Mouse (Mus musculus) right cerebral cortex, postnatal 14 days (tissue): Measurements from ENCODE around the gene Zdhhc13.

Source experiments
- DNase-seq: peaks from one replicate; pipeline ENCODE4 v3.0.0; 2022

The Zdhhc13 gene

DNA sequence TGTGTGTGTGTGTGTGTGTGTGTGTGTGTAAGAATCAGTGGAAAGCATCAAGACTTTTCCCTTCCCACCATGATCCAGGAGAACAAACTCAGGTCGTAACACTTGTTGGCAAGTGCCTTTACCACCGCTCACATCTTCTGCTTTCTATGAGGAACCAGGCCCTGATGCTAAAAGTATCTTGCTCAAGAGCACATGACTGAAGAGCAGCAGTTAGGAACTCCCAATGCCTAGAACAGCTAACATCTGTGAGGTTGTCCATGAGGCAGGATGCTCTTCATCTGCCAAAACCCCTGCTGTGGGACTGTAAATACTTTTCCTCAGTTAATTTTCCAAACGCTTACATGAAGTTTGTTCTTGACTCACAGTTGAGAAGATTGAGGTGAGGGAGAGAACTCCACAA is 455 bp upstream of the Zdhhc13 start:
- no peak for DNase-seq

DNA sequence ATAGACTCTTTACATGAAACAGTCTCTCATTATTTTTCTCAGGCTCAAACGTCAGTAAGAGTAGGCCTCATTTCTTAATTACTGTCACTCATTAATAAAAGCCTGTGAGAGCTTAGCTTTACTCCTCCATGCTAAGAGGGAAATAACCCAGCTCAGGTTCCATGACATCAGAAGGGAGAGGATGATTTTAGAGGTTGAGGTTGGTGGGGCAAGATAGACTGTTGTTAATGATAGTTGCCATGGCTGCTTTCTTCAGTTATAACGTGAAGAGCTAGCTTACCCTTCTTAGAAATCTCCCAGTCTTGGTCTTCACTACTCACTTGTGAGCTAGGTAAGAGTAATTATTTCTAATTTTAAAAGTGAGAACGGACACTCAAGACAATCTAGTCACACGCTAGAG is 1.3 kb downstream of the Zdhhc13 start:
- DNase-seq: no peak

DNA sequence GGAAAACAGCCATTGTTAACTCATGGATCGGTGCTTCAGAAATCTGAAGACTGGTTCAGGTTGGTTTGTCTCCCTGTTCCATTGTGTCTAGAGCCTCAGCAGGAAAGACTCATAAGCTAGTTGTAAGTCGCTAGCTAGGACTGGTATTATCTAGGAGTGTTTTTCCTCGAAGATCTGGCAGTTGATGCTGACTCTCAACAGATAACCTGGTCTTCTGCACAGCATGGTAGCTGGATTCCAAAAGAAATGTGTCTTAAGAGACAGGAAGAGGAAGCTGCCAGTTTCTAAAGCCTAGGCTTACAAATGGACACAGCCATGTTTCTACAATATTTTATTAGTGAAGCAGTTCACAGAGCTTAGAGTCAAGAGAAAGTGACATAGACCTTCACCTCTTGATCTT is 2.6 kb downstream of the Zdhhc13 start:
- no peak for DNase-seq

DNA sequence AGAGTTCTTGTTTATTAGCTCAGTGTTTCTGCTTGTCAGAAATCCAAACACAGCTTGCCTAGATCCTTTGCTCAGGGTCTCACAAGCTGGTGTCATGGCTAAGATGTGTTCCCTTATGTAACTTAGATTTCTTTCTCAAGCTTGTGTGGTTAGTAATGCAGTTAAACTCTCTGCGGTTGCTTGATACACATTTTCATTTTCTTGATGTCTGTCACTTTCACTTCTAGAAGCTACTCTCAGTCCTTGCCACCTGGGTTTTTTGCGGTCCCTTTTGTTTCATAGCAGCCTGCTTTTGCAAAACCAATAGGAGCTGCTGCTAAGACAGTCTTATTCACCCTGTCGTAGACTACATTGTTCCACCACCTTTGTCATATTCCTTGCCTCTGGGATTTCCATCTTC is 6.3 kb downstream of the Zdhhc13 start:
- DNase-seq: no peak

DNA sequence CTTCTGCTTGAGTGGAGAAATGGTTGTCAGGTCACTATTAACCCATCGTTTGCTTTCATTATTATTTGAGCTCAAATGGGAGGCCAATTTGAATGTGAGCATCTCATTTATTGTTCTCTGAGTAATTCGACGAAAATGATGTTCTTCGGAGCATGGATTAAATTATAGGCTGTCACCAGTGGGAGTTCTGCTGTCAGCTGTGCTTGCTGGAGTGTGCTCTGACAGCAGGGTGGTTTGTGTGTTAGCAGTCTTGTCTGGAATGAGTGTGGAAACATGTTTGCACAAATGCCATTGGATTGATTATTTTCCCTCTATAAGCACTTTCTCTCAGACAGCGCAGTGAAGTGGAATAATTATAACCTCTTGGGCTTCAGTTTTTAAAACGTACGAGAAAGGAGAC is 14.6 kb downstream of the Zdhhc13 start:
- DNase-seq: no peak

DNA sequence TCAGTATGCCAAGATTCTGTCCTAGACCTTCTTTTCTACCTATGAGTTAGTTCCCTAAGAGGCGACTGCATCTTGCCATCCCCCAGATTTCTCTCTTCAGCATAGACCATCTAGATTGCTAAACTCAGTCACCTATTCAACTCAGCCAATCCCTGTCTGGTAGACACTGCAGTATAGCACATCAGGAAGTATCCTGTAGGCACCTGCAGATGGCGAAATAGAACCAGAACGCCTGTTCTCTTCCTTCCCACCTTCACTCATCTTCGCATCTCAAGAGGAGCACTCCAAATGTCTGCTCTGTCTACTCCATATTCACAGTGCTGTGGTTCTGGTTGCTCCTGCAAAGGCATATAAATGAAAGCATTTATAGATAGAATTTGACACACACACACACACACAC is 17.8 kb downstream of the Zdhhc13 start:
- no peak for DNase-seq

DNA sequence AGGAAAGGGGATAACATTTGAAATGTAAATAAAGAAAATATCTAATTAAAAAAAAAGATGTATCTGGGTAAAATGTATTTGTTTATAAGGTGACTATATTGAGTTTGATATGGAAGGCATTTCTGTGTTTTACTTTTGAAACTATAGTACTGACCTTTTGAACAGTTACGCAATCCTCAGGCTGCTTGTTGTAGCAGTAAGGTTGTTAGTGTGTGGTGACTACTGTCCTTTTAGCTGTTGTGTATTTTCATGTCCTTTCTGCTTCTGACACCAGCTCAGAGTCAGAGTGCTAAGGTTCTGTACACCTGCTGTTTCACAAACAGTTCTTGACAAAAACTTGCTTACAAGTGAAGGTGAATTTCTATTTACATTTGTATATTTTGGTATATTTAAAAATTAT is 21.8 kb downstream of the Zdhhc13 start:
- no peak for DNase-seq

DNA sequence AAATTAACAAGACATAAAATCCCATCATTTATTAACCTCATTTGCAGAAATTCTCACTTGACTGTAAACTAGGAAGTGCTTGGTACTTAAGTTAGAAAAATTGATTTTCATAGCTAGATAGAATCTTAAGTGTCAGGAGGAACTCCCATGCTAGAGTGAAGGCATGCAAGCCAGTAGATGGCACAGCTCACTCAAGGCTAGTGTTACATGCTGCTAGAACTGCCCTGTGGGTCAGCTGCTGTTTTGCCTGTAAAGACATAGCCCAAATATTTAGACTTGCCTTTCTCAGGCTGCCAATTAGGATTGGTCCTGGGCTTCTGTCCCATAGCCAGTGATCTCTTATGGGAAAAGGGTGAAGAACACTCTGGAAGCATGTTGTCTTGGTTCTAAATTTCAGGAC is 23.6 kb downstream of the Zdhhc13 start:
- no peak for DNase-seq

DNA sequence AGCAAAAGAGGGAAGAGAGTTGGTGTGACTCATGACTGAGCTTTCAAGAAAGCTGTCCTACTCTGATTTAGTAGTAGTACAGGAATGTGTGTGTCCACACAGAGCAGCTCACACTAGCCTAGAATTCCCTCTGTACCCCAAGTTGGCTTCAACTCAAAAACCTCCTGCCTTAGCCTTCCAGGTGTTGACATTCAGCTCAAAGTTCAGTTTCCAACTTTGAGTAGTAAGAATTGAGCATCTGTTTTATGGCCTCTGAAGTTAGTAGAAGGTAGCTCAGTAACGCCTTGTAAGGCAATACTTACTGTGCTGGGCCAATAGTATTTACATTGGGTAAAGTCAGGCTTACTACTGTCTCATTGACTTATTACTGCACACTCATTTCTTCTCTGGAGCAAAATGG is 24.8 kb downstream of the Zdhhc13 start:
- DNase-seq: no peak

DNA sequence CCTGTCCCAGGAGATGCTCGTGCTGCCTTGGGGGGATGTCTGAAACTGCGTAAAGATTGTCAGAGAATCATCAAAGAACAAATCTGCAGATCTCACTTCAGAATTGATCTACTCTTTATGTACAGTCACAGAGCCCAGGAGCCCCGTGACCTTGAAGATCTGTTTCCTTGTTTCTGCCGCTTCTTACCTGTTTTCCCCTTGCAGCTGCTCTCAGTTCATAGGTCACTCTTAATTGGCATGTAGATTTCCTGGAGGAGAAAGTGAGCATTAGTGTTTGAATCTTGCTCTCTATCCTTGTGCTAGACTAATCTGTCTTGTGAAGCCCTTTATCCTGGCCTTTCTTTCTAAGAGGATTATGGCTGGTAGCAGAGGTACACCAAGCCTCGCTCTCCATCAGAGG is 32.9 kb downstream of the Zdhhc13 start:
- no peak for DNase-seq

DNA sequence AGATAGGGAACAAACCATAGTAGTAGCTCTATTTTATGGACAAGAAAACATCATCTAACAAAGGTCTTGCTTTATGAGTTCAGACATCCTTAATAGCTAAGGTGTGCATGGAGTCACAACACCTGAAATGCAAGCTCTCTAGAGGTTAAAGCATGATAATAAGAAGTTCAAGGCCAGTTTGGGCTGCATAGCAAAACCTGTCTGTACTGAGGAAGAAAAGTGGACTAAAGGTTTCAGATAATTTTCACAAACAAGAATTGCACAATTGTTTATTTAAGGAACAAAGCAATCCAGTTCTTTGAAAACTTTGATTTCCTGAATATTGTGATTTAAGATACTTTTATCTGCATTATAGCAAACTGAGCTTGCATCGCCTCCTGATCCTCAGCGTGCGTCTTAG is 34.8 kb downstream of the Zdhhc13 start:
- DNase-seq: no peak

DNA sequence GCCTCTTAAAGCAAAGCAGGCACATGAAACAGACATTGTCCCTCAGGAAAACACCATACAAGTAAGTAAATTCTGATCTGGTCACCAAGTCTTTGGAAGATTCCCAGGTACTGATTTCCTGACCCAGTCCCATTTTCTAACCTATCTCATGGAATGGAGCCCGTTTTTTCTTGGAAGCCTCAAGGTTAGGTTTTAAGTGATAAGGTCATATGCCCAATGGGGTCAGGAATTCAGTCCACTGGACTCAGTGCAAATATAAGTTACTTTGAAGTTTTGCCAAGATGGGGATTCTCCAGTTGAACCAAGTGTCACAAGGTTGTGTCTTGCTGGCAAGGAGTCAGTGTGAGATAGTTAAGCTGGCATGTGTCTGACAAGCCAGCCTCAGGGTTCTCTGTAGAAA is 35.9 kb downstream of the Zdhhc13 start:
- no peak for DNase-seq

DNA sequence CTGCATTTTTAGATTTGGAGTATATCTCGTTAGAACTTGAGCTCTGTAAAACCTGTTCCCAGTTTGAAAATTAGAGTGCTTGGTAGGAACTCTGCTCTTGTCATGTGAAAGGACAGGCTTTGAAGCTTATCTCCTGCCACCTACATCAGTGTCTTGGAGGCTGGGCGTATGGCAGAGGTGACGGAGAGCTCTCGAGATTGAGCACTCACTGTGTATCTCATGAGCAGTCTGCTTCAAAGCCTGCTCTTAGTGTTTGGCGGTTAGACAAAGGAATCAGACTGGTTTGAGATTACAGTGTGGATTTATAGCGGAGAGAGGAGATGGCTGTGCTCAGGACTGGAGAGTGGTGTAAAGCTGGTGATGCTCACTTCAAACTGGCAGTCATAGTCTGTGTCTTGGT is 36.4 kb downstream of the Zdhhc13 start:
- no peak for DNase-seq

DNA sequence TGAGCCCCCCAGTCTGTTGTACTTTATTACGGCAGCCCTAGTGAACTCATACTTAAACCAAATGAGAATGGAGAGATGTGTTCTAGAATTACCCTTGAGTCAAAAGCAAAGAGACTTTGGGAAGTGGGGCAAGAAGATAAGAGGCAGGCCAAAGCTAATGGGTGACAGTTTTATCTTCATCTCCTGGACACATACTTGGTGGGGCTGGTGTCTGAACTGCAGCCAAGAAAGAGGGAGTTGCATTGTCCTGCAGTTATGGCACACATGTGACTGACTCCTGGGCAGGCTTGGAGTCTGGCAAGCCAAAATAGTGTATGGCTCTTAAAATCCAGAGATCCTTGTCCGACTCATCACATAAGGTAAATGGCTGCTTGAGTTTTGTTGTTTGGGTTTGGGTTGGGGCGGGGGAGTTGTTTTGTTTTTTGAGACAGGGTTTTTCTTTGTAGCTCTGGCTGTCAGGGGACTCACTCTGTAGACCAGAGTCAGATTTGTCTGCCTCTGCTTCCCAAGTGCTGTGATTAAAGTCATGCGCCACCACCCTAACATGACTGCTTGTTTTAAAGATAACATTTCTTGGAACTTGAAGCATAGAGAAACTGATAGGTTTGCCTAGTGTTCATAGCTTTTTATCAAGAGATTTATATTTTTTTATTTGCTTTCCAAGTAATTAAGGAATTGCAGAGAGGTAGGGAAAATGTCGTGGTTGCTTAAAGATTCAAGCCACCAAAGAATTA is 40.5 kb downstream of the Zdhhc13 start:
- DNase-seq: no peak

DNA sequence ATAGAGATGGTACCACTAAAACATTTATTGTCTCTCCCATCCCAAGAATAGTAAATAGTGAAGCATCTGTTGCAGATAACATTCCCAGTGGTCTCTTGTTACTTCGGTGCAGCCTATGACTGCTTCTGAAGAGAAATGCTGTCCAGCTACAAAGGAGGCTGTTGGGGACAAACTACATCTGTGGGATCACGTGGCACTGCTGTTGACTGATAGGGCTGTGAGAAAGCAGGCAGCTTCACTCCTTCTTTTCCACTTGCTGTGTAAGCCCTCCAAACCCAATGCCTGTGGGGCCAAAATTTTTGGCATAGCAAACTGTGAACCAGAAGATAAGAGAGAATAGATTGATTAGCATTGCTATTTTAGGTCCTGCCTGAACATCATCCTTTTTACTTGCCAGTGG is 41.6 kb downstream of the Zdhhc13 start:
- no peak for DNase-seq

DNA sequence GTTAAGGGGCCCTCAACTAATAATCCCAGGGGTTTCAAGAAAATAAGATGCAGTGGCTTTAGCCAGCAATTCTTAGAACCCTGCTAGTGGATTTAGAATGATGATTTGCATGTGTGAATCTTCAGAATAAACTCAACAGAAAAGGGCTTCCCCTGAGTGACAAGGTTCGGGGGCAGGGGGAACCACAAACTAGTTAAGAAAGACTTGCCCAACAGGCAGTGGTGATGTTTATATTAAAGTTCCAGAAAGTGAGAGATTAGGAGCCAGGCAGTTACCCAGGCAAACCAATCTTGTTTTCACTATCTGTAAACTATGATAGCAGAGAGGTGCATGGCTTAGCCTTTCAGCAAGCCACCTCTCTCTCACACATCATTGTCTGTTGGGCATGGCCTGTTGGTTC is 43.9 kb downstream of the Zdhhc13 start:
- DNase-seq: no peak

DNA sequence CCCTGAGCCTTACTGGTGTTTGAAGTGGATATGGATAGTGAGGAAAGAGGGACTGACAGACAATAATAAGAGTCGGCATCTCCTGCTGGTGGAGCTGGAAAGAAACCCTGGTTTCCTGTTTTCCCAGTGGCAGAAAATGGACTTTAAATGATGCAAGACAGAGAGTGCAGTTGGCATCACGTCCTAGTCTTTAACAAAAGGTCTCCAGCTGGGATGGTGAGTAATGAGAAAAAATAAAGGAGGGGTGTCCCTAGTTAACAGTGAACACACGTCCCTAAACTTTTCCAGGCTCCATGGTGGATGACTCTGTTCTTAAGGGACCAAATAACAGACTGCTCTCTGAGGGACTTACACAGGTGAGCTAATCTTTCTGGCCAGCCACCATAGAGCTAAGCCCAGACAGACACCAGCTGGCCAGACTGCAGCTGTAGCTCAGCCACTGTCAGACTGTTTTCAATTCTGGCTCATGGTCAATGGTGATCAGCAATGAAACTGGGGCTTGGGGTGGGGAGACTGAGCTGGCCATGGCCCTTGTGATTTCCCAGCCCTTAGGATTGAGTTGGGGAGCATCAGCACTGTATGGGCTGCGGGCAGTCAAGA is 45.7 kb downstream of the Zdhhc13 start:
- no peak for DNase-seq

DNA sequence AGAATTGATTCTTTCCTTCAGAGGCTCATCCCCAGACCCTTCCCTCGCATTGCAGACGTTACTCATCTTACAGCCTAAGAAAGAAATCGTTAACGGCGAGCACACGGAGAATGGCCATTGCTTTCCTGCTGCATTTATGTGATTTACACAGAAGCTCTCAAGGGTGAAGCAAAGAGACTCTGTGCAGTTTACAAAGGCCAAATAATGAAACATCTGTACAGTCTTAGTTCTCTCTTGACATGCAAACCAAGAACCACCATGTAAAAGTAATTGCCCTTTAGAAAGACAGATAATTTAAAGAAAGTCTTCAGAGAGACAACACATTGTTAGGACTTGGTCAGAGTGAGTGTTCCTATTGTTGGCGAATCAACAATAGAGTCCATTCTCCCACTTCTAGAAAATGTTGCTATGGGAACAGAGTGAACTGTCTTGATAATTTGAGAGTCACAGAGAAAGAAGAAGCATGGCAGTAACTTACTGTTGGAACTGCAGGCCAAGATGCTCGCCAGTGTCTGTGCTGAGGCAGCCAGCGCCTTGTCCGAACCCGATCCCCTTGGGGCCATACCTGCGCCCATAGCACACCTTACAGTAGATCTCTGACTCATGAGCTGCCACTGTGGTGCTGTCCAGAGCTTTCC is 46.3 kb downstream of the Zdhhc13 start:
- no peak for DNase-seq

DNA sequence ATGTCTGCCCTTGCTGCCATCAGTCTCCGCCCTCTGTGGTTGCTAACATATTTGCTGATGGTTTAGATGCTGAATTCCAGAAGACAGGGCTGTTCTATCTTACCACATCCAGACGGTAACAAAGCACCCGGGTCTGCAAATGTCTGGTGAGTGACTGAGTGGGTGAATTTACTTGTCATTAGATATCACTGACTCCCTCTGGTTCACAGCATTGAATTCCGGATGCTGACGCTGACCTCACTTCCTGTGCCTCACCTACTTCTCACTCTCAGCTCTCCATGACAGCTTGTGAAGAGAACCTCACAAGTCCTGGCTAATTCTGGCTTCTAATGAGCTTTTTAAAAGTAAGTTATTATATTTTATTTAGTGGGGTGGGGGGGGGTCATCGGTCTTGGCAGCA is 48.1 kb downstream of the Zdhhc13 start:
- DNase-seq: no peak

DNA sequence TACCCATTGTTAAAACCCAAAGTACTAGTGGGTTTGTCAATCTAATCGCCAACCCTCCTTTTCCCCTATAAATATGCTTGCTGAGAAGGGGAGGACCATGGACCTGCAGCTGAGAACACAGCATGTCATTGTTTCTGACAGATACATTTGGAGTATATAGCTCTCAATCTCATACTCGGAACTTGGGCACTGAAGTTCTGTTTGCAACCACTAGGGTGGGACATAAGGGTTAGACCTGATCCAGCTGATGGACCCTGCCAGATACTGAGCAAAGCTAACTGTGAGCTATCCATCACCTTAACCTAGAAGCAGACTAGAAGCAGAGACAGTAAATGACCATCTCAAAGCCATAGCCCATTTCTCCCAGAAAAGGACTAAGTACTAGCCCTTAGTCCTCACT is 49.6 kb downstream of the Zdhhc13 start:
- DNase-seq: no peak

DNA sequence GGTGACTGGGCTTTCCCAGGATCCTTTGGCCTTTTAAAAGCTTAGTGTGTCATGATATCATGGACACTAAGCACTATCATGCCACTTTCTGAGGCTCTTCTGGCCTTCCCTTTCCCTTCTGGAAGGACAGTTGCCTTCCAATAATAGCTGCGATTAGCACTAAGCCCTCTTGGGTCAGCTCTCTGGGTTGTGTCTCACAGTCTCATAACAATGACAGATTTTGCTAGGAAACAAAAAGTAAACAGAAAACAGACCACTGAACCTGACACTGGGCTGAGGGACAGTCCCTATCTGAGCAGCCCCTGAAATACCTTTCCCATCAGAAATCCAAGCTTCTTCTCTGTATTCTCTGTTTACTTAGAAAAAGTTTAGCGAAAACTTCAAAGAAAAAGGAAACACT is 51.7 kb downstream of the Zdhhc13 start:
- DNase-seq: no peak

DNA sequence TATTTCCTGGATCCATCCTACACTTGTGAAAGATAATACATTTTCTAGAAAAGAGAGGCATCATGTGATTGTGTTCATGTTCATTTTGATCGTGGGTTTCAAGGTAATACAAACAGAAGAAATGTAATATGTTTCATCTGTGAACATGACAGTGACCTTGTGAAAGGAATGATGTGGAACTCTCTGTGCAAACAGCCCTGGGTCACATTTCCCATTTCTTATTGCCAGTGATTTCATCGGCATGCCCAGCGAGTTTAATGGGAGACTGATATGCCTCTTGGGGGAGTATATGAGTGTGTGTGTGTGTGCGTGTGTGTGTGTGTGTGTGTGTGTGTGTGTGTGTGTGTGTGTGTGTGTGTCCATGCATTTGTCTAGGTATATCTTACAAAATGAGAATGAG is 52.7 kb downstream of the Zdhhc13 start:
- DNase-seq: no peak

DNA sequence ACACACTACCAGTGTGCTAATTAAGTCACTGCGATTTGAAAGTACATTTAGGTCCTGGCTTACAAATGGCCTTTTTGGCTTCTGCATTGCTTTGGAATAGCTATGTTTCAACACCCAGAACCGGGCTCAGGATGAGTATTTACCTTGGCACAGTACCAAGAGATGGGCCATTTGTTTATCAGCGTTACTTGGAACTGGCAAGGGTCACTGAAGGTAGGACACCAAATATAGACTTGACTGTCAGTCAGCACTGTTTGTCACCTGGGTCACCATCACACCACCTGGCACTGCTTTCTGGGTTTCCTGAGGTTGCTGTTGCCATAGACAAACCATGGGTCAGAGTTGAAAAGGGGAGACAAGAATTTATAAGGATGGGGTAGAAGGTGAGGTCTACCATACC is 53.5 kb downstream of the Zdhhc13 start:
- DNase-seq: no peak

DNA sequence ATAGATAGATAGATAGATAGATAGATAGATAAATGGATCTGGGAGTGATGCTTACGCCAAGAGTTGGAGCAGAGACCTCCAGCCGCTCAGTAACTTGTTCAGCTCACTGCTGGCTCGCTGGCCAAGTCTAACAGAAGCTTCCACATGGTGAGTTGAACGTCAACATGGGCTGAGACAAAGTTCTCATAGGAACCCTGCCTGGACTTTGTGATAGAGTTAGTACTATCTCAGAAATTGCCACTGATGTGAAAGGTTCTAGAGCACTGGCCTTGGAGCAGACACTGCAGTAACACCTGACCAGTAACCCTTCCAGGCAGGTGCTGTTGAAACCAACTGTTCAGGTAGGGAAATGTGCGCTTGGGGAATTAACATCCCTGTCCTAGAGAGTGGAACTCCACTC is 54.7 kb downstream of the Zdhhc13 start:
- no peak for DNase-seq
